Mouse (Mus musculus): ENCODE measurements around the gene Rbm42. TPM values are rescaled to one million over a fixed set of nuclear protein-coding genes. Genes with fewer than 3 reads are reported as not detected.
A peak's percentile ranks its signal among the peaks of the same experiment; 100 is the strongest.

Rbm42 gene
- total RNA-seq, 2 experiments from 2014 or later, result 66.8 to 70.8 TPM

GRCm38 (mm10) chr7:30625530-30626384 lies 24.4 kb downstream of the Rbm42 start, which contains the start of gene Cox6b1:
Gene Cox6b1, minus strand, starts transcription at chr7:30626151.
- intact Hi-C loops (cut with DNase I), result loop anchor here (2.0 kb wide), 1 partner anchor 19 kb away; no protein-coding TSS in a partner anchor
- DNase-seq (ENCODE audit: low spot score in 2 of 2), result peak; percentile 84 to 92

- intact Hi-C loops (cut with DNase I), result no loop called here
- DNase-seq (ENCODE audit: low spot score in 2 of 2), result no peak
These were observed 30.9 kb downstream of the Rbm42 start for GRCm38 (mm10) chr7:30619202-30619601.

GRCm38 (mm10) chr7:30618658-30619057 lies 31.5 kb downstream of the Rbm42 start:
- DNase-seq (ENCODE audit: low spot score in 2 of 2), result no peak
- intact Hi-C loops (cut with DNase I), result no loop called here

- intact Hi-C loops (cut with DNase I), result no loop called here
- DNase-seq (ENCODE audit: low spot score in 2 of 2), result no peak
These were observed 34.9 kb downstream of the Rbm42 start for GRCm38 (mm10) chr7:30615049-30615760.

GRCm38 (mm10) chr7:30614454-30614853 lies 35.7 kb downstream of the Rbm42 start:
- no peak for DNase-seq (ENCODE audit: low spot score in 2 of 2)
- intact Hi-C loops (cut with DNase I), result no loop called here

- peak; percentile 19 to 45 for DNase-seq (ENCODE audit: low spot score in 2 of 2)
- intact Hi-C loops (cut with DNase I), result loop anchor here (1.0 kb wide), 1 partner anchor 24 kb away; no protein-coding TSS in a partner anchor
These were observed 36.5 kb downstream of the Rbm42 start for GRCm38 (mm10) chr7:30613529-30614112.

- DNase-seq (ENCODE audit: low spot score in 2 of 2), result no peak
- intact Hi-C loops (cut with DNase I), result loop anchor here (1.0 kb wide), 1 partner anchor 24 kb away; no protein-coding TSS in a partner anchor
These were observed 37.3 kb downstream of the Rbm42 start, which contains the start of gene Upk1a for GRCm38 (mm10) chr7:30612654-30613402. Gene Upk1a, minus strand, starts transcription at chr7:30612847.

GRCm38 (mm10) chr7:30610043-30610442 lies 40.1 kb downstream of the Rbm42 start:
- intact Hi-C loops (cut with DNase I), result no loop called here
- DNase-seq (ENCODE audit: low spot score in 2 of 2), result no peak

- intact Hi-C loops (cut with DNase I), result no loop called here
- DNase-seq (ENCODE audit: low spot score in 2 of 2), result no peak
These were observed 41.6 kb downstream of the Rbm42 start for GRCm38 (mm10) chr7:30608476-30608875.

- intact Hi-C loops (cut with DNase I), result loop anchor here (2.0 kb wide), 1 partner anchor 19 kb away; the partner anchor contains the start of gene Cox6b1
- no peak for DNase-seq (ENCODE audit: low spot score in 2 of 2)
These were observed 42.3 kb downstream of the Rbm42 start for GRCm38 (mm10) chr7:30607706-30608309.

- intact Hi-C loops (cut with DNase I), result no loop called here
- no peak for DNase-seq (ENCODE audit: low spot score in 2 of 2)
These were observed 45.2 kb downstream of the Rbm42 start for GRCm38 (mm10) chr7:30604944-30605343.

GRCm38 (mm10) chr7:30604424-30604823 lies 45.7 kb downstream of the Rbm42 start:
- DNase-seq (ENCODE audit: low spot score in 2 of 2), result no peak
- intact Hi-C loops (cut with DNase I), result no loop called here

- DNase-seq (ENCODE audit: low spot score in 2 of 2), result no peak
- intact Hi-C loops (cut with DNase I), result no loop called here
These were observed 47.5 kb downstream of the Rbm42 start for GRCm38 (mm10) chr7:30602583-30602982.

GRCm38 (mm10) chr7:30600651-30601050 lies 49.5 kb downstream of the Rbm42 start:
- intact Hi-C loops (cut with DNase I), result no loop called here
- no peak for DNase-seq (ENCODE audit: low spot score in 2 of 2)

GRCm38 (mm10) chr7:30599933-30600353 lies 50.2 kb downstream of the Rbm42 start:
- intact Hi-C loops (cut with DNase I), result no loop called here
- peak; percentile 90 to 95 for DNase-seq (ENCODE audit: low spot score in 2 of 2)

GRCm38 (mm10) chr7:30598786-30599185 lies 51.3 kb downstream of the Rbm42 start, which contains the start of gene Zbtb32:
Gene Zbtb32, minus strand, starts transcription at chr7:30598909.
- no peak for DNase-seq (ENCODE audit: low spot score in 2 of 2)
- intact Hi-C loops (cut with DNase I), result no loop called here

- intact Hi-C loops (cut with DNase I), result no loop called here
- no peak for DNase-seq (ENCODE audit: low spot score in 2 of 2)
These were observed 53.3 kb downstream of the Rbm42 start for GRCm38 (mm10) chr7:30596811-30597210.

- intact Hi-C loops (cut with DNase I), result no loop called here
- no peak for DNase-seq (ENCODE audit: low spot score in 2 of 2)
These were observed 54.0 kb downstream of the Rbm42 start for GRCm38 (mm10) chr7:30596093-30596492.

- intact Hi-C loops (cut with DNase I), result no loop called here
These were observed 55.5 kb downstream of the Rbm42 start for GRCm38 (mm10) chr7:30594510-30595024.

More at GRCm38 (mm10) chr7:30594510-30595024, 55.5 kb downstream of the Rbm42 start:
- no peak for DNase-seq (ENCODE audit: low spot score in 2 of 2)

All from left cerebral cortex, postnatal 25 days (tissue).